Mouse (Mus musculus): ENCODE results near the gene Pin4.

DNA sequence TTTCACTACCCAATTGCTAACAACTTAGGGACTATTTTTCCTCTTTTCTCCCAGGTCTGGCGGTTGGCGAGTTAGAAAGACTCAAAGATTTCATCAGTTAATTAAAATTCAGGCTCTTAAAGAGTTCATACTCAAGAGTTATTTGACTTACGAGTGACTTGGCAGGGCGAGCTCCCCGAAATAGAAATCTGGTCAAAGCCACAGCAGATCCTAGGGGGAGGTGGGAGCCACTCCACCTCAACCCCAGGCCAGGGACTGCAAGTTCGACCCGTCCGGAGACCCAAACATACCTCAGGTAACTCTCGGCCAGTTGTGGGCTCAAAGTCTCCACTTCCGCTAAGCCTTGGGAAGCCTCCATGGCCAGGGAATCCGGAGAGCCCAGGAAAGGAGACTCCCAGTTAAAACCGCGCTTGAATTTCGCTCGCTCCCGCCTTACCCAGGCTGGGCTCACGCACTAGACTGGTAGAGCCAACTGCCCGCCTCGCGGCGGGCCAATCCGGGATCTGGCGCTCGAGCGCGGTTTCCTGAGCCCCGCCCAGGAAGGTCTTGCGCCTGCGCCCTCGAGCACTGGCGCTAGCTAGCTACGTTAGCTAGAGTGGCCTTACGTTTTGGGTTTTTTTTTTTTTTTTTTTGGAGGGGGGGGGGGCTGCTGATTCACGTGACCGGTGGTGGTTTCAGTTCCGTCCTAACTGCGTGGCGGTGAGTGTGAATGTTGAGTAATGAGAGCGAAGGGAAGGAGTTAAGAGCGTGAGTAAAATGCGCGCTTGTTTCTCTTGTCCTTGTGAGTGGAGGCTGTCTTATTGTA lies 37.6 kb downstream of the Pin4 start, which contains the start of gene Ercc6l:
- TF ChIP-seq CTCF (IDR thresholded peaks at IDR 0.05; ENCODE audit: low read depth, low read length), result no peak
- TF ChIP-seq POLR2A (IDR thresholded peaks at IDR 0.05; ENCODE audit: insufficient read depth, low read length), result peak; percentile 50
- TF ChIP-seq EP300 (IDR thresholded peaks at IDR 0.05; ENCODE audit: insufficient read depth, low read depth, low read length), result no peak

Data from ES-Bruce4 (cell line).